Mouse (Mus musculus) limb, embryonic 15.5 days (tissue): ENCODE measurements around the gene Slc25a25. TPM values are rescaled to one million over a fixed set of nuclear protein-coding genes. Genes with fewer than 3 reads are reported as not detected.
"Not testable (repeated sequence)": the region's sequence is repeated elsewhere in the genome, so short reads cannot be mapped to it uniquely, and the experiment has no call there.

ENCODE experiments used
- ATAC-seq: fragments of 200-750 bp; cut with Nextera tagmentation; 2 replicates; pipeline ENCODE4 v1.8.0; 2017; ENCODE audit warnings: low read depth, moderate TSS enrichment; ENCODE audit not compliant: insufficient number of reproducible peaks, low FRiP score, low TSS enrichment
- H3K27ac ChIP-seq: fragments of 300-500 bp; sonication (generic); 2 replicates; pipeline ENCODE4 v1.5.1; 2015; ENCODE audit warnings: moderate library complexity, mild to moderate bottlenecking, inconsistent platforms
- H3K27me3 ChIP-seq: fragments of 300-500 bp; sonication (generic); 2 replicates; pipeline ENCODE4 v1.6.1; 2015; ENCODE audit warnings: inconsistent platforms
- H3K36me3 ChIP-seq: fragments of 300-500 bp; sonication (generic); 2 replicates; pipeline ENCODE4 v1.6.1; 2015; ENCODE audit warnings: inconsistent platforms
- H3K4me1 ChIP-seq: fragments of 300-500 bp; sonication (generic); 2 replicates; pipeline ENCODE4 v1.6.1; 2015; ENCODE audit warnings: inconsistent platforms
- H3K4me2 ChIP-seq: fragments of 300-500 bp; sonication (generic); 2 replicates; pipeline ENCODE4 v1.6.1; 2015; ENCODE audit warnings: mild to moderate bottlenecking, inconsistent platforms
- H3K4me3 ChIP-seq: fragments of 300-500 bp; sonication (generic); 2 replicates; pipeline ENCODE4 v1.5.1; 2015; ENCODE audit warnings: mild to moderate bottlenecking, inconsistent platforms
- H3K9ac ChIP-seq: fragments of 300-500 bp; sonication (generic); 2 replicates; pipeline ENCODE4 v1.6.1; 2015; ENCODE audit warnings: inconsistent platforms
- H3K9me3 ChIP-seq: fragments of 300-500 bp; sonication (generic); 2 replicates; pipeline ENCODE4 v1.6.1; 2016; ENCODE audit warnings: inconsistent platforms
- WGBS: fragments of 180-500 bp; shearing (Covaris S2); methylation state at CpG from one replicate; pipeline ENCODE4 v1.1.7; 2015; 5-methylcytosine and 5-hydroxymethylcytosine counted together
- polyA plus RNA-seq: library from polyadenylated mRNA; unstranded; fragments of >200 nt; fragmentation: Nextera tagmentation; extraction: Ambion mirVana; gene quantifications from 2 replicates; pipeline ENCODE4 v1.2.1, GENCODE M21; 2015

The Slc25a25 gene
- polyA plus RNA-seq, 1 experiment from 2014 or later: 17.5 TPM

- Histone ChIP-seq H3K9me3 (no peaks in the 10 kb centered on the region), H3K27ac (no peak overlapping the region), H3K27me3 (no peaks in the 10 kb centered on the region), H3K4me2 (no peak overlapping the region), H3K4me3 (no peak overlapping the region), H3K36me3 (no peaks in the 10 kb centered on the region), H3K9ac (no peak overlapping the region), H3K4me1 (0 out of 2 replicates have a peak, but pooled peaks cover 4% of the 10 kb centered on the region)
- WGBS: 85% methylated on average over 4 of the region's 4 CpGs
- no peak for ATAC-seq
These were observed 34.5 kb upstream of the Slc25a25 start for GRCm38 (mm10) chr2:32485751-32486150.

DNA sequence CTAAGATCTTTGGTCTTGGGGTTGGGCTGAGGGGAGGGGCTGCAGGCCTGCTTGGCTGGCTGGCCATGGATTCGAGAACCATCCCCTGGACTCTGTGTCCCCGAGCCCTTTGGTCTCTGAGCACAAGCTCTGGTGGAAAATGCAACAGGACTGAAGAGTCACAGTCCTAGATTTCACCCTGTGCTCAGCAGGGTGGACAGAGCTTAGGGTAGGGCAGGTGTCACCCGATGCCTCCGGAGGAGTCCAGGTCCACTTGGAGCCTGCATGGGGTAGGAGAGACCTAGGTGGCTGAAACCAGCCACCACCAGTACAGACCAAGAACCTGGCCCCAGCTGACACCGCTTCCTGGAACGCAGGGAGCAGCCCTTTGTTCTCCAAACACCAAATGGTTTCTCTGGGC is 33.7 kb upstream of the Slc25a25 start:
- Histone ChIP-seq H3K9me3 (no peaks in the 10 kb centered on the region), H3K4me2 (no peak overlapping the region), H3K27ac (no peak overlapping the region), H3K4me1 (0 out of 2 replicates have a peak, but pooled peaks cover 4% of the 10 kb centered on the region), H3K27me3 (no peaks in the 10 kb centered on the region), H3K9ac (no peak overlapping the region), H3K4me3 (no peak overlapping the region), H3K36me3 (no peaks in the 10 kb centered on the region)
- ATAC-seq: no peak
- 74% methylated on average over 6 of the region's 6 CpGs for WGBS

DNA sequence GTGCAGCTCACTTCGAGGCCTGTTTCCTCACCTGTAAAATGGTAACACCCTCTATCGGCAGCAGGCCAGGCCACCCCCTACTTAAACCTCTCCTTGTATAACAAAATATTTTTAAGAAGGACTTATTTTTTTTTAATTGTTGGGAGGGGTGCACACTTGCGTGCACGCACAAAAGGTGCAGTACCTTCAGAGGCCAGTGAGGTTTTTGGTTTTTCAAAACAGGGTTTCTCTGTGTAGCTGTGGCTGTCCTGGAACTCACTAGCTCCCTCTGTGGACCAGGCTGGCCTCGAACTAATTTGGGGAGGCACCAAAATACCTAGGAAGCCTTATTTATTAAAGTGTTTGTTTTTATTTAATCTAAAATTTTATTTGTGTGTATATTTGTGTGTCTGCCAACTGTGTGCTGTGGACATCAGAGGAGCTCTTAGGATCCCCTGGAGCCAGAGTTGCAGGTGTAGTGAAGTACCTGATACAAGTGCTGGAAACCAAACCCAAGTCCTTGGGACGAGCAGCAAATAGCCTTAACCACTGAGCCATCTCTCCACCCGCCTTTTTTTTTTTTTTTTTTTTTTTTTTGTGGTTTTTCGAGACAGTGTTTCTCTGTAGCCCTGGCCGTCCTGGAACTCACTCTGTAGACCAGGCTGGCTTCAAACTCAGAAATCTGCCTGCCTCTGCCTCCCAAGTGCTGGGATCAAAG is 32.1 kb upstream of the Slc25a25 start:
- no peak overlapping the region for H3K27ac ChIP-seq
- no peaks in the 10 kb centered on the region for H3K36me3 ChIP-seq
- no peak for ATAC-seq
- no peak overlapping the region for H3K4me3 ChIP-seq
- 0 out of 2 replicates have a peak, but pooled peaks cover 4% of the 10 kb centered on the region for H3K4me1 ChIP-seq
- H3K9me3 ChIP-seq: peaks cover 11% of the 10 kb centered on the region; the same call in 1 of the 2 replicates
- WGBS: 67% methylated on average over 9 of the region's 9 CpGs
- H3K9ac ChIP-seq: no peak overlapping the region
- H3K27me3 ChIP-seq: no peaks in the 10 kb centered on the region
- H3K4me2 ChIP-seq: no peak overlapping the region

DNA sequence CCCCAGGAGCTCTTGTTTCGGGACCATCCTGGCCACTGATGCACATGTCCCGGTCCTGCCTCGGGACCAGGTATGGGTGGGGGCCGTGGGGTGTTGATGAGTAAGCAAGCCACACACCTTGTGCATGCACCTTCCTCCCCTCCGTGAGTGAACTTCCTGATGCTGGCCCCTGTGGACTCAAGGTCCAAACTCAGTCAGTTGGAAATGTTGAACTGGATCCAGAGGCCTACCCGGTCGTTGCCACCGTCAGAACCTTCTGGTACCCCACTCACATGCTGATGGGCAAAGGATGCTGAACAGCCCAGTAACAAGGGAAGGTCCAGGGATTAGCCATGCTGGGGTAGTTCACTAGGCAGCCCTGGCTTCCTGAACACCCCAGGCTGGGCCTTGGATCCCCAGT is 31.1 kb upstream of the Slc25a25 start:
- no peak for ATAC-seq
- H3K9me3 ChIP-seq: peaks cover 11% of the 10 kb centered on the region; the same call in 1 of the 2 replicates
- H3K27me3 ChIP-seq: no peaks in the 10 kb centered on the region
- 87% methylated on average over 8 of the region's 8 CpGs for WGBS
- H3K27ac ChIP-seq: no peak overlapping the region
- no peak overlapping the region for H3K4me3 ChIP-seq
- 0 out of 2 replicates have a peak, but pooled peaks cover 4% of the 10 kb centered on the region for H3K4me1 ChIP-seq
- H3K36me3 ChIP-seq: no peaks in the 10 kb centered on the region
- H3K4me2 ChIP-seq: no peak overlapping the region
- no peak overlapping the region for H3K9ac ChIP-seq

DNA sequence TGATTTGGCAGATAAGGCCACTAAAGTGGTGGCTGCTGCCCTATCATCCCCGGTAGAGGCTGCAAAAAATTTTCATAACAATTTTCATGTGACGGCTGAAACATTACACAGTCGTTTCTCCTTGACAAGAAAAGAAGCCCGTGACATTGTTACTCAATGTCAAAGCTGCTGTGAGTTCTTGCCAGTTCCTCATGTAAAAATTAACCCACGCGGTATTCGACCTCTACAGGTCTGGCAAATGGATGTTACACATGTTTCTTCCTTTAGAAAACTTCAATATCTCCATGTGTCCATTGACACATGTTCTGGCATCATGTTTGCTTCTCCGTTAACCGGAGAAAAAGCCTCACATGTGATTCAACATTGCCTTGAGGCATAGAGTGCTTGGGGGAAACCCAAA is 24.1 kb upstream of the Slc25a25 start:
- WGBS: 90% methylated on average over 6 of the region's 9 CpGs
- H3K9me3 ChIP-seq: peaks cover 11% of the 10 kb centered on the region; the same call in 1 of the 2 replicates
- not testable (repeated sequence) for H3K36me3 ChIP-seq, H3K4me3 ChIP-seq, ATAC-seq, H3K4me2 ChIP-seq, H3K27ac ChIP-seq, H3K9ac ChIP-seq, H3K27me3 ChIP-seq, H3K4me1 ChIP-seq

DNA sequence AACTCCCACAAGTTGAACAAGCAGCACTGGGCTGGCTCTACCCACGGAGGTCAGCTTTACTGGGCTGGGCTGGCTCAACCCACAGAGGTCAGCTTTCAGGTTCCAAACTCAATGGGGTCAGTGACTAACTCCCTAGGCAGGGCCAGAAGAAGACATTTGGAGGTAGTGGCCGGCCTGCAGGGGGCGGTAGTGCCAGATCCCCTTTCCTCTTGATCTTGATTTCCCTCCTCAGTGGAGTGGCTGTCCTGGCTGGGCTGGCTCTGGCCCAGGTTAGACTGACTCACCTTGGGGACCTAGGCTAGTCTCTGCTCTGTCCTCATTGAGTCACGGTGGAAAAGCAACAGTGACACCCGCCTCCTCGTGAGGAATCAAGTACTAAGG is 20.4 kb upstream of the Slc25a25 start:
- H3K4me1 ChIP-seq: no peaks in the 10 kb centered on the region
- H3K4me3 ChIP-seq: no peak overlapping the region
- no peak overlapping the region for H3K27ac ChIP-seq
- no peak overlapping the region for H3K4me2 ChIP-seq
- 84% methylated on average over 6 of the region's 6 CpGs for WGBS
- H3K27me3 ChIP-seq: no peaks in the 10 kb centered on the region
- no peak for ATAC-seq
- H3K9me3 ChIP-seq: no peaks in the 10 kb centered on the region
- H3K36me3 ChIP-seq: no peaks in the 10 kb centered on the region
- no peak overlapping the region for H3K9ac ChIP-seq

- H3K9me3 ChIP-seq: no peaks in the 10 kb centered on the region
- 81% methylated on average over 6 of the region's 6 CpGs for WGBS
- H3K9ac ChIP-seq: no peak overlapping the region
- no peaks in the 10 kb centered on the region for H3K4me1 ChIP-seq
- no peaks in the 10 kb centered on the region for H3K36me3 ChIP-seq
- H3K27ac ChIP-seq: no peak overlapping the region
- H3K4me2 ChIP-seq: no peak overlapping the region
- H3K4me3 ChIP-seq: no peak overlapping the region
- H3K27me3 ChIP-seq: no peaks in the 10 kb centered on the region
- ATAC-seq: no peak
These were observed 19.9 kb upstream of the Slc25a25 start for GRCm38 (mm10) chr2:32471001-32471680.

DNA sequence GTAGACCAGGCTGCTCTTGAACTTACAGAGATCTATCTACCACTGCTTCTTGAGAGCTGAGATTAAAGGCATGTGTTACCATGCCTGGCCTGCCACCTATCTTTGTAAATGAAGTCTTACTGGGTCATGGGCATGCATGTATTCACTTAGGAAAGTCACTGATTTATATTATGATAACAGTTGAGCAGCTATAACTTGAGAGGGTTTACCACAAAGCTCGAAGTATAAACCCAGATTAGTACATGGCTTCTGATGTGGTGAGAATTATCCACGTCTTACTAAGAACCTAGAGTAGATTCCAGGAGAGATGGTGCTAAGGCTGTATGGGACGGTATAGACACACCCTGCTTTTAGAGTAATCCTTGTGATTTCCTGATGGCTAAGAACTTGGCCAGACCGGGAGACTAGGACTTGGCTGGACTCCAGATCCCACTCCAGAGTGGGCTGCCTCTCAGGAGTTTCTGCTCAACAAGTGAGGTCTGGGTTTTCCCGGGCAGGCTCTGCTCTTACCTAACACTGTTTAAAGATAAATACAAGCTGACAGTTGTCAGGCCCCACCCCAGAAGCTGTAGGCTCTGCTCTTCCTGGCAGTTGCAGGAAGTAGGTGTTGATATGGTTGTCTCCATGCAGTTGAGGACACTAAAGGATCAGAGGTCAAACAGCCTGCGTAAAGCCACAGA is 13.1 kb upstream of the Slc25a25 start:
- Histone ChIP-seq H3K27me3 (no peaks in the 10 kb centered on the region), H3K36me3 (no peaks in the 10 kb centered on the region), H3K4me1 (peaks cover 9% of the 10 kb centered on the region; the same call in 1 of the 2 replicates), H3K9ac (no peak overlapping the region), H3K4me3 (no peak overlapping the region), H3K9me3 (no peaks in the 10 kb centered on the region), H3K4me2 (no peak overlapping the region), H3K27ac (no peak overlapping the region)
- no peak for ATAC-seq
- WGBS: 35% methylated on average over 6 of the region's 6 CpGs

GRCm38 (mm10) chr2:32463773-32464172 is 12.5 kb upstream of the Slc25a25 start:
- H3K4me2 ChIP-seq: no peak overlapping the region
- no peaks in the 10 kb centered on the region for H3K9me3 ChIP-seq
- no peaks in the 10 kb centered on the region for H3K27me3 ChIP-seq
- no peak overlapping the region for H3K4me3 ChIP-seq
- H3K4me1 ChIP-seq: peaks cover 9% of the 10 kb centered on the region; the same call in 1 of the 2 replicates
- WGBS: 75% methylated on average over 2 of the region's 2 CpGs
- H3K9ac ChIP-seq: no peak overlapping the region
- H3K36me3 ChIP-seq: no peaks in the 10 kb centered on the region
- no peak for ATAC-seq
- no peak overlapping the region for H3K27ac ChIP-seq

- no peak for ATAC-seq
- peaks cover 19% of the 10 kb centered on the region for H3K36me3 ChIP-seq
- H3K4me3 ChIP-seq: no peak overlapping the region
- H3K4me1 ChIP-seq: peaks cover 9% of the 10 kb centered on the region
- no peaks in the 10 kb centered on the region for H3K27me3 ChIP-seq
- no peak overlapping the region for H3K9ac ChIP-seq
- WGBS: 93% methylated on average over 2 of the region's 2 CpGs
- H3K9me3 ChIP-seq: no peaks in the 10 kb centered on the region
- H3K27ac ChIP-seq: no peak overlapping the region
- no peak overlapping the region for H3K4me2 ChIP-seq
These were observed 8.4 kb upstream of the Slc25a25 start for GRCm38 (mm10) chr2:32459657-32460056.

DNA sequence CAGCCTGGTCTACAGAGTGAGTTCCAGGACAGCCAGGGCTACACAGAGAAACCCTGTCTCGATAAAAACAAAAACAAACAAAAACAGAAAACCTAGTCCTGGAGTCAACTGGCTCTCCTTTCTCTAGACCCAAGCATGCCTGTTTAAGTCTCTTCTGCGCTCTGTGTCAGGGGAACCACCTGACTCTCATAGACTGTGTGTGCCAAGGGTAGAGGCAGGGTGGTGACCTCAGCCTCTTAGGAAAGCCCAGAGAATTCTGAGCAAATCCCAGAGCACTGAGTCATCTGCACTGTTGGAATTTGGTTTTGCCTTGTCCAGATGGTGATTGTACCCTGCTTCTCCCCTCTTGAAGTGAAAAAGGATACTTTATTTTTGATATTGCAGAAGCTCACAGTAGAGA is 7.1 kb upstream of the Slc25a25 start:
- Histone ChIP-seq H3K4me2 (no peak overlapping the region), H3K9me3 (no peaks in the 10 kb centered on the region), H3K4me1 (peaks cover 10% of the 10 kb centered on the region; the same call in 1 of the 2 replicates), H3K27ac (no peak overlapping the region), H3K4me3 (no peak overlapping the region), H3K36me3 (peaks cover 20% of the 10 kb centered on the region), H3K27me3 (no peaks in the 10 kb centered on the region), H3K9ac (no peak overlapping the region)
- ATAC-seq: no peak
- WGBS: 83% methylated on average over 2 of the region's 2 CpGs

DNA sequence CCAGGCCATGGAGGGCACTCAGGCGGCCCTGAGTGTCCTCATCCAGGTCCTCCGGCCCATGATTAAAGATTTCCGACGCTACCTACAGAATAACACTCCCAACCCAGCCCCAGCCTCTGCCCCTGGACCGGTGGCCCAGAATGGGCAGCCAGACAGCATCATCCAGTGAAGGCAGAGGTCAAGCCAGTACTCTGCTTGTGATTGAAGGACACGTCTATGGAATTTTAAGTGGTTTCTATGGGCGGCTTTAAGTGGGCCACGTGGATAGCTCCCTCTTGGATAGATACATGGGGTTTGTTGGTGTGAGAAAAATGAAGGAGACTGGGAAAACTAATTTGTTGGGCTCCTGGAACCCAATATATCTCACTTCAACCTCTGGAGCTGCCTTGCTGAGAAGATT is 3.9 kb upstream of the Slc25a25 start:
- H3K9me3 ChIP-seq: no peaks in the 10 kb centered on the region
- 90% methylated on average over 8 of the region's 8 CpGs for WGBS
- no peak for ATAC-seq
- H3K36me3 ChIP-seq: peaks cover 20% of the 10 kb centered on the region
- no peak overlapping the region for H3K4me3 ChIP-seq
- no peak overlapping the region for H3K4me2 ChIP-seq
- no peaks in the 10 kb centered on the region for H3K27me3 ChIP-seq
- no peak overlapping the region for H3K27ac ChIP-seq
- no peak overlapping the region for H3K9ac ChIP-seq
- H3K4me1 ChIP-seq: peaks cover 31% of the 10 kb centered on the region
